ENCODE assay signal across 21 mouse cellular contexts in genomic region chr2:28611407-28611787, GRCm38 (mm10). TPM values are rescaled to one million over a fixed set of nuclear protein-coding genes. Genes with fewer than 3 reads are reported as not detected.
"Had no signal": no experiment of that assay in that cellular context is flagged by ENCODE, and none has a peak within 500 bp of the region (broad histone marks: within the 10 kb centered on the region; RNA-seq: fewer than 3 reads in every experiment).

No protein-coding gene starts in this region.

- H3K4me3 ChIP-seq: kidney, embryonic 15.5 days; layer of hippocampus, adult 2 months; limb, embryonic 12.5 days; midbrain, embryonic 15.5 days; neural tube, embryonic 13.5 days had no signal

- H3K27ac ChIP-seq: kidney, embryonic 15.5 days; layer of hippocampus, adult 2 months; limb, embryonic 12.5 days; midbrain, embryonic 15.5 days; neural tube, embryonic 13.5 days had no signal

- H3K9ac ChIP-seq: kidney, embryonic 15.5 days; limb, embryonic 12.5 days; midbrain, embryonic 15.5 days; neural tube, embryonic 13.5 days had no signal

- H3K9me3 ChIP-seq: kidney, embryonic 15.5 days; limb, embryonic 12.5 days; midbrain, embryonic 15.5 days; neural tube, embryonic 13.5 days had no signal

- DNase-seq: kidney, adult 2 months; kidney, postnatal 36 days; lung, adult 2 months; retina, postnatal 1 day; right cerebral cortex, postnatal 4 days; spleen, adult 18-20 months; thymus, adult 18-20 months; thymus, postnatal 25 days had no signal

- H3K27me3 ChIP-seq: kidney, embryonic 15.5 days; midbrain, embryonic 15.5 days; neural tube, embryonic 13.5 days had no signal

- ATAC-seq: intestine, embryonic 16.5 days; lung, postnatal 0 days; midbrain, embryonic 15.5 days had no signal

- H3K36me3 ChIP-seq: kidney, embryonic 15.5 days; limb, embryonic 12.5 days; midbrain, embryonic 15.5 days; neural tube, embryonic 13.5 days had no signal

- H3K4me2 ChIP-seq: kidney, embryonic 15.5 days; limb, embryonic 12.5 days; midbrain, embryonic 11.5 days; midbrain, embryonic 15.5 days; neural tube, embryonic 13.5 days had no signal

- H3K4me1 ChIP-seq: midbrain, embryonic 15.5 days; neural tube, embryonic 13.5 days had no signal

RNA-seq across cellular contexts. Expression of gene Gfi1b, which starts 10.4 kb away (rescaled TPM):
- total RNA-seq: layer of hippocampus, adult 2 months; layer of hippocampus, postnatal 10 days; left cerebral cortex, postnatal 36 days; liver, adult 2 months had no signal
- polyA plus RNA-seq: liver, adult 2 months; midbrain, embryonic 15.5 days had no signal

RNA-seq across cellular contexts. Expression of gene Cel, which starts 48.2 kb away (rescaled TPM):
- total RNA-seq: layer of hippocampus, adult 2 months; layer of hippocampus, postnatal 10 days; left cerebral cortex, postnatal 36 days; megakaryocyte progenitor cell, adult 5-6 weeks had no signal
- polyA plus RNA-seq: kidney, adult 2 months; limb, embryonic 12.5 days; lung, postnatal 0 days; neural tube, embryonic 13.5 days; stomach, embryonic 14.5 days had no signal
